Mouse (Mus musculus) heart, embryonic 10.5 days (tissue): ENCODE measurements around the gene Cntfr. TPM values are rescaled to one million over a fixed set of nuclear protein-coding genes. Genes with fewer than 3 reads are reported as not detected.
"Not testable (repeated sequence)": the region's sequence is repeated elsewhere in the genome, so short reads cannot be mapped to it uniquely, and the experiment has no call there.

Experiments
- DNase-seq: peaks from one replicate; pipeline ENCODE4 v3.0.0-alpha.2; 2017; ENCODE audit warnings: low spot score
- H3K27ac ChIP-seq: fragments of 300-500 bp; sonication (generic); 2 replicates; pipeline ENCODE4 v1.5.1; 2016; ENCODE audit warnings: mild to moderate bottlenecking
- H3K27me3 ChIP-seq: fragments of 300-500 bp; sonication (generic); 2 replicates; pipeline ENCODE4 v1.6.1; 2016; ENCODE audit warnings: mild to moderate bottlenecking; ENCODE audit not compliant: poor library complexity, insufficient read depth, severe bottlenecking
- H3K36me3 ChIP-seq: fragments of 300-500 bp; sonication (generic); 2 replicates; pipeline ENCODE4 v1.6.1; 2016; ENCODE audit warnings: mild to moderate bottlenecking, moderate library complexity
- H3K4me1 ChIP-seq: fragments of 300-500 bp; sonication (generic); 2 replicates; pipeline ENCODE4 v1.6.1; 2016; ENCODE audit warnings: mild to moderate bottlenecking
- H3K4me3 ChIP-seq: fragments of 300-500 bp; sonication (generic); 2 replicates; pipeline ENCODE4 v1.5.1; 2016; ENCODE audit warnings: mild to moderate bottlenecking, moderate library complexity
- H3K9me3 ChIP-seq: fragments of 300-500 bp; sonication (generic); 2 replicates; pipeline ENCODE4 v1.6.1; 2016; ENCODE audit warnings: mild to moderate bottlenecking, moderate library complexity
- WGBS: fragments of 180-500 bp; shearing (Covaris S2); methylation state at CpG from one replicate; pipeline ENCODE4 v1.1.7; 2016; 5-methylcytosine and 5-hydroxymethylcytosine counted together
- polyA plus RNA-seq: library from polyadenylated mRNA; unstranded; fragments of >200 nt; fragmentation: Nextera tagmentation; extraction: Ambion mirVana; gene quantifications from 2 replicates; pipeline ENCODE4 v1.2.1, GENCODE M21; 2016

Cntfr gene
- polyA plus RNA-seq: 2.6 and 8.9 TPM in 2 replicates

GRCm38 (mm10) chr4:41696930-41697841 is at the start of gene Cntfr:
Cntfr (minus strand) TSS chr4:41697089.
- Histone ChIP-seq H3K4me3 (peak within 1 kb of the TSS; percentile 29; the same call in 1 of the 2 replicates), H3K27me3 (peaks cover 22% of the 10 kb centered on the region)
- H3K27ac ChIP-seq, H3K36me3 ChIP-seq, H3K9me3 ChIP-seq, H3K4me1 ChIP-seq, DNase-seq: not testable (repeated sequence)
- WGBS: 14% methylated on average over 35 of the region's 40 CpGs

- Histone ChIP-seq H3K36me3 (no peaks in the 10 kb centered on the region), H3K4me1 (peaks cover 13% of the 10 kb centered on the region), H3K27ac (no peak overlapping the region), H3K9me3 (no peaks in the 10 kb centered on the region), H3K27me3 (0 out of 2 replicates have a peak, but pooled peaks cover 3% of the 10 kb centered on the region), H3K4me3 (no peak overlapping the region)
- DNase-seq: no peak
- WGBS: 77% methylated on average over 1 of the region's 1 CpGs
These were observed 48.1 kb upstream of the Cntfr start for GRCm38 (mm10) chr4:41745021-41745420.

- Histone ChIP-seq H3K27me3 (0 out of 2 replicates have a peak, but pooled peaks cover 3% of the 10 kb centered on the region), H3K27ac (no peak overlapping the region), H3K4me3 (no peak overlapping the region), H3K4me1 (peaks cover 21% of the 10 kb centered on the region), H3K9me3 (no peaks in the 10 kb centered on the region), H3K36me3 (peaks cover 5% of the 10 kb centered on the region)
- 70% methylated on average over 2 of the region's 2 CpGs for WGBS
- DNase-seq: no peak
These were observed 47.2 kb upstream of the Cntfr start for GRCm38 (mm10) chr4:41744131-41744530.

GRCm38 (mm10) chr4:41741158-41741560 is 44.3 kb upstream of the Cntfr start:
- Histone ChIP-seq H3K36me3 (peaks cover 15% of the 10 kb centered on the region), H3K9me3 (no peaks in the 10 kb centered on the region), H3K4me1 (peaks cover 22% of the 10 kb centered on the region), H3K4me3 (peak overlapping the region; percentile 76), H3K27me3 (no peaks in the 10 kb centered on the region), H3K27ac (peak overlapping the region; percentile 88)
- under 1% methylated on average over 27 of the region's 27 CpGs for WGBS
- peak; percentile 97 for DNase-seq

- DNase-seq: peak; percentile 81
- WGBS: 1% methylated on average over 48 of the region's 48 CpGs
- H3K27ac ChIP-seq: peak overlapping the region; percentile 88
- H3K9me3 ChIP-seq: no peaks in the 10 kb centered on the region
- H3K4me3 ChIP-seq: peak overlapping the region; percentile 76
- H3K27me3 ChIP-seq: no peaks in the 10 kb centered on the region
- H3K36me3 ChIP-seq: peaks cover 15% of the 10 kb centered on the region
- peaks cover 22% of the 10 kb centered on the region for H3K4me1 ChIP-seq
These were observed 43.7 kb upstream of the Cntfr start for GRCm38 (mm10) chr4:41740380-41741157.

GRCm38 (mm10) chr4:41739260-41739659 is 42.4 kb upstream of the Cntfr start:
- peaks cover 22% of the 10 kb centered on the region for H3K4me1 ChIP-seq
- WGBS: 91% methylated on average over 13 of the region's 13 CpGs
- no peak for DNase-seq
- no peaks in the 10 kb centered on the region for H3K9me3 ChIP-seq
- no peak overlapping the region for H3K27ac ChIP-seq
- peaks cover 15% of the 10 kb centered on the region for H3K36me3 ChIP-seq
- peaks cover 4% of the 10 kb centered on the region; the same call in 1 of the 2 replicates for H3K27me3 ChIP-seq
- 0 out of 2 replicates have a peak overlapping the region, but pooled peaks have one; percentile 76 for H3K4me3 ChIP-seq

- Histone ChIP-seq H3K36me3 (peaks cover 15% of the 10 kb centered on the region), H3K9me3 (no peaks in the 10 kb centered on the region), H3K27ac (no peak overlapping the region), H3K4me3 (no peak overlapping the region), H3K27me3 (peaks cover 14% of the 10 kb centered on the region), H3K4me1 (peaks cover 22% of the 10 kb centered on the region)
- DNase-seq: no peak
- WGBS: 73% methylated on average over 1 of the region's 1 CpGs
These were observed 41.3 kb upstream of the Cntfr start for GRCm38 (mm10) chr4:41738256-41738603.

- no peak for DNase-seq
- H3K4me3 ChIP-seq: no peak overlapping the region
- H3K9me3 ChIP-seq: no peaks in the 10 kb centered on the region
- peaks cover 19% of the 10 kb centered on the region for H3K27me3 ChIP-seq
- H3K27ac ChIP-seq: no peak overlapping the region
- WGBS: 50% methylated on average over 8 of the region's 8 CpGs
- H3K36me3 ChIP-seq: peaks cover 15% of the 10 kb centered on the region
- peaks cover 22% of the 10 kb centered on the region for H3K4me1 ChIP-seq
These were observed 40.8 kb upstream of the Cntfr start for GRCm38 (mm10) chr4:41737602-41738255.

GRCm38 (mm10) chr4:41731052-41731765 is 34.3 kb upstream of the Cntfr start, which contains the start of gene Arid3c:
Arid3c (minus strand) TSS chr4:41731142.
- 3% methylated on average over 50 of the region's 50 CpGs for WGBS
- H3K4me1 ChIP-seq: peaks cover 9% of the 10 kb centered on the region
- H3K4me3 ChIP-seq: peak within 1 kb of the TSS; percentile 59
- no peaks in the 10 kb centered on the region for H3K36me3 ChIP-seq
- H3K27ac ChIP-seq: no peak within 1 kb of the TSS
- H3K9me3 ChIP-seq: no peaks in the 10 kb centered on the region
- DNase-seq: no peak
- H3K27me3 ChIP-seq: peaks cover 84% of the 10 kb centered on the region

- Histone ChIP-seq H3K4me1 (peaks cover 21% of the 10 kb centered on the region), H3K27me3 (peaks cover 85% of the 10 kb centered on the region), H3K9me3 (no peaks in the 10 kb centered on the region), H3K36me3 (no peaks in the 10 kb centered on the region), H3K27ac (no peak overlapping the region), H3K4me3 (no peak overlapping the region)
- 14% methylated on average over 20 of the region's 20 CpGs for WGBS
- DNase-seq: no peak
These were observed 30.1 kb upstream of the Cntfr start for GRCm38 (mm10) chr4:41726826-41727621.

- H3K4me3 ChIP-seq: peak within 1 kb of the TSS; percentile 80
- peaks cover 29% of the 10 kb centered on the region for H3K36me3 ChIP-seq
- WGBS: under 1% methylated on average over 27 of the region's 27 CpGs
- peaks cover 44% of the 10 kb centered on the region for H3K27me3 ChIP-seq
- H3K9me3 ChIP-seq: no peaks in the 10 kb centered on the region
- peaks cover 19% of the 10 kb centered on the region for H3K4me1 ChIP-seq
- DNase-seq: peak; percentile 97
- H3K27ac ChIP-seq: peak within 1 kb of the TSS; percentile 83
These were observed 26.0 kb upstream of the Cntfr start, which contains the start of gene Dctn3 for GRCm38 (mm10) chr4:41722918-41723351. Dctn3 (minus strand) TSS chr4:41723170.
